Mouse (Mus musculus): ENCODE measurements around the gene Cflar. TPM values are rescaled to one million over a fixed set of nuclear protein-coding genes. Genes with fewer than 3 reads are reported as not detected.
"Not testable (repeated sequence)": the region's sequence is repeated elsewhere in the genome, so short reads cannot be mapped to it uniquely, and the experiment has no call there.

Cflar gene
- polyA plus RNA-seq, 1 experiment from 2014 or later: 18.6 TPM

- H3K4me1 ChIP-seq (replicated peaks; ENCODE audit: control insufficient read depth, insufficient read depth, low read length): not testable (repeated sequence)
- 46% methylated on average over 4 of the region's 5 CpGs for WGBS
Measured at GRCm38 (mm10) chr1:58700580-58701162, 10.6 kb upstream of the Cflar start.

DNA sequence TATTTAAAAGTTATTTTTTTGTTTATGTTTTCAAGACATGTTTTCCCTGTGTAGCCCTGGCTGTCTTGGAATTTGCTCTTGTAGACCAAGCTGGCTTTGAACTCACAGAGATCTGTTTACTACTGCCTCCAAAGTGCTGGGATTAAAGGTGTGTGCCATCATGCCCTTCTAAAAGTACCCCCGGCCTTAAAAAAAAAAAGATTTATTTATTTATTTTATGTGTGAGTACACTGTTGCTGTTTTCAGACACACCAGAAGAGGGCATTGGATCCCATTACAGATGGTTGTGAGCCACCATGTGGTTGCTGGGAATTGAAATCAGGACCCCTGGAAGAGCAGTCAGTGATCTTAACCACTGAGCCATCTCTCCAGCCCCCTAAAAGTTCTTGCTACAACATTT is 1.3 kb upstream of the Cflar start:
- 91% methylated on average over 1 of the region's 1 CpGs for WGBS
- H3K36me3 ChIP-seq (ENCODE audit: control insufficient read depth, insufficient read depth, low read length); H3K27ac ChIP-seq (ENCODE audit: low read depth, low read length); H3K9me3 ChIP-seq (ENCODE audit: control insufficient read depth, low read length); DNase-seq (ENCODE audit: low spot score); H3K4me1 ChIP-seq (replicated peaks; ENCODE audit: control insufficient read depth, insufficient read depth, low read length); ATAC-seq (replicated peaks; ENCODE audit: low FRiP score); H3K9ac ChIP-seq (ENCODE audit: low read depth, low read length); H3K27me3 ChIP-seq (replicated peaks; ENCODE audit: control insufficient read depth, insufficient read depth, low read length); H3K4me3 ChIP-seq (ENCODE audit: low read depth, low read length); H3K4me2 ChIP-seq: not testable (repeated sequence)

More at GRCm38 (mm10) chr1:58700580-58701162, 10.6 kb upstream of the Cflar start:
- not testable (repeated sequence) for H3K27ac ChIP-seq (ENCODE audit: low read depth, low read length); H3K9ac ChIP-seq (ENCODE audit: low read depth, low read length); H3K9me3 ChIP-seq (ENCODE audit: control insufficient read depth, low read length); H3K27me3 ChIP-seq (replicated peaks; ENCODE audit: control insufficient read depth, insufficient read depth, low read length); ATAC-seq (replicated peaks; ENCODE audit: low FRiP score); DNase-seq (ENCODE audit: low spot score); H3K4me2 ChIP-seq; H3K4me3 ChIP-seq (ENCODE audit: low read depth, low read length); H3K36me3 ChIP-seq (ENCODE audit: control insufficient read depth, insufficient read depth, low read length)

DNA sequence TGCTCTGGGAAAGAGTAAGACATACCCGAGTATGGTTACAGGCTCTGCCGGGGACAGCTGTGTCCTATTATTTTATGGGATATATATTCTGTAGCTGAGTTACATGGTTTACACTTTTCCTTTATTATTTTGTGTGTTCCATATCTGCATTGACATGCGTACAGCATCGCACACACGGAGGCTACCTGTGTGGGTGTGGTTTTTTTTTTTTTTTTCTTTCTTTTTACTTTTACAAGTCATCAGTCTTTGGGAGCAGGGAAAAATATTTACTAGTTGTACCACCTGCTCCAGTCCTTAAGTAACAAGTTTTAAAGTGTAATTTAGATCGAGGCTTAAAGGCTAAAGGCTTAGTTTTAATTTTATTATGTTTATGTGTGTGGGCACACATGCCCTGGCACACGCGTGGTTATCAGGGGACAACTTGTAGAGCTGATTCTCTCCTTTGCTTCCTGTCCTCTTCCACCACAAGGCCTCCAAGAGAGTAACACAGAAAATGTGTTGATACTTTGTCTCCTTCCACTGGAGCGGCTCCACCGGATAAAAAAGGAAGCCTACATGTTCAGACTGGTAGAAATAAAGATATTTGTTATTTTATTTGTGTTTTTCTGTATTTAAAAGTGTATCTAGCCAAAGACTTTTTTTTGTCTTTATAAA is 470 bp upstream of the Cflar start:
- 38% methylated on average over 10 of the region's 10 CpGs for WGBS

GRCm38 (mm10) chr1:58712076-58713061 is 1.1 kb downstream of the Cflar start:
- H3K27ac ChIP-seq (ENCODE audit: low read depth, low read length): peak overlapping the region; percentile 99
- DNase-seq (ENCODE audit: low spot score) (peak; percentile 70), ATAC-seq (replicated peaks; ENCODE audit: low FRiP score) (peak; percentile 83)
- peaks cover 19% of the 10 kb centered on the region; the same call in 1 of the 2 replicates for H3K4me1 ChIP-seq (replicated peaks; ENCODE audit: control insufficient read depth, insufficient read depth, low read length)
- H3K4me3 ChIP-seq (ENCODE audit: low read depth, low read length): peak overlapping the region; percentile 71
- peak overlapping the region; percentile 80 for H3K4me2 ChIP-seq
- 0 out of 2 replicates have a peak, but pooled peaks cover 5% of the 10 kb centered on the region for H3K36me3 ChIP-seq (ENCODE audit: control insufficient read depth, insufficient read depth, low read length)
- H3K9me3 ChIP-seq (ENCODE audit: control insufficient read depth, low read length): no peaks in the 10 kb centered on the region
- H3K27me3 ChIP-seq (replicated peaks; ENCODE audit: control insufficient read depth, insufficient read depth, low read length): no peaks in the 10 kb centered on the region
- WGBS: 1% methylated on average over 17 of the region's 17 CpGs
- H3K9ac ChIP-seq (ENCODE audit: low read depth, low read length): peak overlapping the region; percentile 93

More for the DNA sequence above, 470 bp upstream of the Cflar start:
- Histone ChIP-seq H3K9me3 (ENCODE audit: control insufficient read depth, low read length) (no peaks in the 10 kb centered on the region), H3K4me2 (peak overlapping the region; percentile 80), H3K27ac (ENCODE audit: low read depth, low read length) (peak overlapping the region; percentile 99), H3K27me3 (replicated peaks; ENCODE audit: control insufficient read depth, insufficient read depth, low read length) (no peaks in the 10 kb centered on the region), H3K9ac (ENCODE audit: low read depth, low read length) (peak overlapping the region; percentile 93), H3K4me3 (ENCODE audit: low read depth, low read length) (peak overlapping the region; percentile 71), H3K4me1 (replicated peaks; ENCODE audit: control insufficient read depth, insufficient read depth, low read length) (peaks cover 12% of the 10 kb centered on the region; the same call in 1 of the 2 replicates), H3K36me3 (ENCODE audit: control insufficient read depth, insufficient read depth, low read length) (0 out of 2 replicates have a peak, but pooled peaks cover 5% of the 10 kb centered on the region)
- no peak for DNase-seq (ENCODE audit: low spot score)
- no peak for ATAC-seq (replicated peaks; ENCODE audit: low FRiP score)

- peak overlapping the region; percentile 86 for H3K9ac ChIP-seq (ENCODE audit: low read depth, low read length)
- no peaks in the 10 kb centered on the region for H3K9me3 ChIP-seq (ENCODE audit: control insufficient read depth, low read length)
- ATAC-seq (replicated peaks; ENCODE audit: low FRiP score) (no peak), DNase-seq (ENCODE audit: low spot score) (no peak)
- H3K27me3 ChIP-seq (replicated peaks; ENCODE audit: control insufficient read depth, insufficient read depth, low read length): no peaks in the 10 kb centered on the region
- WGBS: 3% methylated on average over 31 of the region's 31 CpGs
- H3K4me3 ChIP-seq (ENCODE audit: low read depth, low read length): peak overlapping the region; percentile 71
- H3K4me2 ChIP-seq: peak overlapping the region; percentile 80
- peaks cover 19% of the 10 kb centered on the region; the same call in 1 of the 2 replicates for H3K4me1 ChIP-seq (replicated peaks; ENCODE audit: control insufficient read depth, insufficient read depth, low read length)
- H3K36me3 ChIP-seq (ENCODE audit: control insufficient read depth, insufficient read depth, low read length): 0 out of 2 replicates have a peak, but pooled peaks cover 5% of the 10 kb centered on the region
- peak overlapping the region; percentile 99 for H3K27ac ChIP-seq (ENCODE audit: low read depth, low read length)
Measured at GRCm38 (mm10) chr1:58713081-58713892, 2.0 kb downstream of the Cflar start.

GRCm38 (mm10) chr1:58713893-58714231 is 2.6 kb downstream of the Cflar start:
- 0 out of 2 replicates have a peak, but pooled peaks cover 5% of the 10 kb centered on the region for H3K36me3 ChIP-seq (ENCODE audit: control insufficient read depth, insufficient read depth, low read length)
- H3K9me3 ChIP-seq (ENCODE audit: control insufficient read depth, low read length): no peaks in the 10 kb centered on the region
- H3K4me1 ChIP-seq (replicated peaks; ENCODE audit: control insufficient read depth, insufficient read depth, low read length): peaks cover 19% of the 10 kb centered on the region; the same call in 1 of the 2 replicates
- H3K4me3 ChIP-seq (ENCODE audit: low read depth, low read length): peak overlapping the region; percentile 71
- DNase-seq (ENCODE audit: low spot score) (no peak), ATAC-seq (replicated peaks; ENCODE audit: low FRiP score) (no peak)
- H3K4me2 ChIP-seq: peak overlapping the region; percentile 80
- H3K27me3 ChIP-seq (replicated peaks; ENCODE audit: control insufficient read depth, insufficient read depth, low read length): no peaks in the 10 kb centered on the region
- H3K27ac ChIP-seq (ENCODE audit: low read depth, low read length): peak overlapping the region; percentile 99
- peak overlapping the region; percentile 86 for H3K9ac ChIP-seq (ENCODE audit: low read depth, low read length)
- 44% methylated on average over 4 of the region's 4 CpGs for WGBS

DNA sequence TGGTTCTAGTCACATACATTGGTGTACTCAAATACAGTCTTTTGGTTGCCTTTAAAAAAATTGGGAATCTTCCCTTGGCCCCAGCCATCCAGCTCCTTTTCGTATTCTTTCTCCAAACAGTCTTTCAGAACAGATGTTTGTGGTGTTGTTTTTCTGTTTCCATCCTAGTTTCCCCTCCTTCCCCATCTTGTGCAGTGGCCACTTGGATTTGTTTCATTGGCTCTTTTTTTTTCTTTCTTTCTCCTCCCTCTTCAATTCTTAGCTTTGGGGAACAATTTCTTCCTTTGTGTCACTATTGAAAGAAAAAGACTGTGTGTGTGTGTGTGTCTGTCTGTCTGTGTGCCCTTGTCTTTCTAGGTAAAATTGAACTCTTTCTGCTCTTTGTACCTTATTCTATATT is 3.1 kb downstream of the Cflar start:
- DNase-seq (ENCODE audit: low spot score) (no peak), ATAC-seq (replicated peaks; ENCODE audit: low FRiP score) (no peak)
- H3K36me3 ChIP-seq (ENCODE audit: control insufficient read depth, insufficient read depth, low read length): 0 out of 2 replicates have a peak, but pooled peaks cover 5% of the 10 kb centered on the region
- H3K27ac ChIP-seq (ENCODE audit: low read depth, low read length): 0 out of 2 replicates have a peak overlapping the region, but pooled peaks have one; percentile 99
- peak overlapping the region; percentile 80 for H3K4me2 ChIP-seq
- H3K4me3 ChIP-seq (ENCODE audit: low read depth, low read length): peak overlapping the region; percentile 71
- peak overlapping the region; percentile 86 for H3K9ac ChIP-seq (ENCODE audit: low read depth, low read length)
- no peaks in the 10 kb centered on the region for H3K9me3 ChIP-seq (ENCODE audit: control insufficient read depth, low read length)
- WGBS: 51% methylated on average over 1 of the region's 1 CpGs
- peaks cover 19% of the 10 kb centered on the region; the same call in 1 of the 2 replicates for H3K4me1 ChIP-seq (replicated peaks; ENCODE audit: control insufficient read depth, insufficient read depth, low read length)
- H3K27me3 ChIP-seq (replicated peaks; ENCODE audit: control insufficient read depth, insufficient read depth, low read length): no peaks in the 10 kb centered on the region

Measured in liver, embryonic 11.5 days (tissue).